Comparison of ENCODE assay signal across 34 mouse cellular contexts in the genomic region with DNA sequence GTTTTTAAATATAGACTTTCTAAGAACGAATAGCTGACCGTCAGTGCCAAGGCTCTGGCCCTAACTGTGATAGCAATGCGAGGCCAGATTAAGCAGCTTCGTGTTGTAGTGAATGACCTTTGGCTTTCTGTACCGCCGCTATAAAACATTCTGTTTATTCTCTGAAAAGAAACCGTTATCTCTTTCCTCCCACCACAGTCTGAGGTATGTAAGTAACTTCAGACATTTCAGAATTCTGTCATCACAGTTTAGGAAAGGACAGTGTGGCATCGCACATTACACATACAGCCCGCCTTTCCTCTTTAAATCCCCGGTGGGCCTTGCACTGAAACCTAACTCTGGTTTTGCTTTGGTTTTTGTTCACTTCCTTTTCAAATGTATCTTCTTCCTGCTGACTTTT. TPM values are rescaled to one million over a fixed set of nuclear protein-coding genes. Genes with fewer than 3 reads are reported as not detected.
DNase-seq lines count a peak whose midpoint lies in the region; ATAC-seq and TF ChIP-seq lines count a peak whose summit lies in the region.
"Had no signal": no experiment of that assay in that cellular context is flagged by ENCODE, and none has a peak within 500 bp of the region (broad histone marks: within the 10 kb centered on the region; RNA-seq: fewer than 3 reads in every experiment).

No protein-coding gene starts in this region.

- H3K27ac ChIP-seq in heart, embryonic 10.5 days = no peak overlapping the region
- H3K27ac ChIP-seq in heart, embryonic 11.5 days (ENCODE audit: low read depth, low read length) = no peak overlapping the region
- no peak overlapping the region for H3K27ac ChIP-seq in lung, embryonic 14.5 days (ENCODE audit: low read depth)
- H3K27ac ChIP-seq in ES-E14 (ENCODE audit: insufficient read depth, low read depth, low read length, poor library complexity, severe bottlenecking) = peak overlapping the region; percentile 31; the same call in 1 of the 2 replicates
- H3K27ac ChIP-seq: embryonic facial prominence, embryonic 15.5 days; forebrain, embryonic 13.5 days; heart, embryonic 15.5 days; layer of hippocampus, adult 2 months; left cerebral cortex, adult 2 months; liver, embryonic 15.5 days; midbrain, embryonic 10.5 days; neural tube, embryonic 13.5 days had no signal

- no peaks in the 10 kb centered on the region for H3K27me3 ChIP-seq in heart, embryonic 10.5 days (ENCODE audit: insufficient read depth, poor library complexity, severe bottlenecking)
- H3K27me3 ChIP-seq in heart, embryonic 11.5 days (ENCODE audit: control insufficient read depth, insufficient read depth, low read length) = no peaks in the 10 kb centered on the region
- no peaks in the 10 kb centered on the region for H3K27me3 ChIP-seq in lung, embryonic 14.5 days (ENCODE audit: insufficient read depth, low read length)
- H3K27me3 ChIP-seq: embryonic facial prominence, embryonic 15.5 days; forebrain, embryonic 13.5 days; heart, embryonic 15.5 days; liver, embryonic 15.5 days; neural tube, embryonic 13.5 days; Patski had no signal

- no peaks in the 10 kb centered on the region for H3K36me3 ChIP-seq in heart, embryonic 10.5 days
- H3K36me3 ChIP-seq in heart, embryonic 11.5 days (ENCODE audit: control insufficient read depth, insufficient read depth, low read length) = no peaks in the 10 kb centered on the region
- no peaks in the 10 kb centered on the region for H3K36me3 ChIP-seq in lung, embryonic 14.5 days (ENCODE audit: insufficient read depth)
- H3K36me3 ChIP-seq in ES-E14 (ENCODE audit: control insufficient read depth, insufficient read depth, low read length, poor library complexity, severe bottlenecking) = peaks cover 2% of the 10 kb centered on the region; the same call in 1 of the 2 replicates
- H3K36me3 ChIP-seq: embryonic facial prominence, embryonic 15.5 days; heart, embryonic 15.5 days; liver, embryonic 15.5 days; midbrain, embryonic 10.5 days; neural tube, embryonic 13.5 days had no signal

- WGBS in heart, embryonic 10.5 days = 63% methylated on average over 10 of the region's 10 CpGs
- WGBS in heart, embryonic 11.5 days (ENCODE audit: insufficient replicate concordance) = 55% methylated on average over 10 of the region's 10 CpGs
- 57% methylated on average over 10 of the region's 10 CpGs for WGBS in lung, embryonic 14.5 days

- ATAC-seq in heart, embryonic 11.5 days (replicated peaks; ENCODE audit: insufficient number of reproducible peaks, low FRiP score, low TSS enrichment) = no peak
- ATAC-seq in lung, embryonic 14.5 days (ENCODE audit: insufficient read depth) = peak; percentile 30; the same call in 1 of the 2 replicates
- ATAC-seq in CD4-positive, CD25-positive, alpha-beta regulatory T cell, adult 4 months = no peak
- ATAC-seq: forebrain, embryonic 13.5 days; Patski had no signal

- intact Hi-C loops in left cerebral cortex, postnatal 25 days (cut with DNase I) = no loop called here

- H3K9ac ChIP-seq in heart, embryonic 11.5 days (ENCODE audit: low read depth, low read length) = no peak overlapping the region
- H3K9ac ChIP-seq in lung, embryonic 14.5 days = no peak overlapping the region
- H3K9ac ChIP-seq in ES-E14 (ENCODE audit: insufficient read depth, low read depth, low read length, poor library complexity, severe bottlenecking) = no peak overlapping the region; the same call in 1 of the 2 replicates
- H3K9ac ChIP-seq: embryonic facial prominence, embryonic 15.5 days; forebrain, embryonic 13.5 days; heart, embryonic 15.5 days; liver, embryonic 15.5 days; neural tube, embryonic 13.5 days had no signal

- H3K4me3 ChIP-seq in heart, embryonic 10.5 days = no peak overlapping the region
- H3K4me3 ChIP-seq in heart, embryonic 11.5 days (ENCODE audit: low read depth, low read length) = no peak overlapping the region
- H3K4me3 ChIP-seq in lung, embryonic 14.5 days (ENCODE audit: low read depth, low read length) = no peak overlapping the region
- peak overlapping the region in 1 of 2 experiments; percentile 5; a peak in 1 of 4 replicates for H3K4me3 ChIP-seq in ES-E14 (ENCODE audit: insufficient read depth in 1 of 2, low read depth in 1 of 2, low read length in 2 of 2, poor library complexity in 1 of 2, severe bottlenecking in 1 of 2)
- H3K4me3 ChIP-seq: embryonic facial prominence, embryonic 15.5 days; forebrain, embryonic 13.5 days; heart, embryonic 15.5 days; layer of hippocampus, adult 2 months; left cerebral cortex, adult 2 months; liver, embryonic 15.5 days; midbrain, embryonic 10.5 days; myocyte; neural tube, embryonic 13.5 days had no signal

- DNase-seq in heart, embryonic 10.5 days (ENCODE audit: low spot score) = peak; percentile 74
- no peak for DNase-seq in lung, embryonic 14.5 days
- DNase-seq in lung, adult 18-20 months = no peak
- DNase-seq in 416B (ENCODE audit: low read depth) (peak; percentile 43), ES-E14 (ENCODE audit: low read depth, low spot score) (no peak)
- no peak for DNase-seq in left cerebral cortex, postnatal 25 days (ENCODE audit: low spot score in 2 of 2)
- DNase-seq: adrenal gland, postnatal 25 days; cerebellum, adult 11-12 months; cerebellum, postnatal 10 days; gastrocnemius, postnatal 10 days; kidney, adult 18-20 months; kidney, postnatal 25 days; left cerebral cortex, postnatal 4 days; retina, postnatal 1 day; right cerebral cortex, postnatal 14 days had no signal

- in situ Hi-C loops in ES-E14 (cut with MboI; ENCODE audit: low sequenced_read_pairs in 2 of 2, unreplicated experiment in 2 of 2) = loop anchor here (25.0 kb wide), 2 partner anchors 1856 to 1981 kb away; no protein-coding TSS in a partner anchor

- H3K9me3 ChIP-seq in heart, embryonic 10.5 days = peaks cover 35% of the 10 kb centered on the region
- peaks cover 39% of the 10 kb centered on the region for H3K9me3 ChIP-seq in heart, embryonic 11.5 days (replicated peaks; ENCODE audit: control insufficient read depth, low read length)
- peaks cover 51% of the 10 kb centered on the region for H3K9me3 ChIP-seq in lung, embryonic 14.5 days (ENCODE audit: low read depth, low read length)
- H3K9me3 ChIP-seq in ES-E14 (ENCODE audit: control insufficient read depth, insufficient read depth, low read depth, low read length) = peaks cover 11% of the 10 kb centered on the region

- no peak overlapping the region for H3K4me2 ChIP-seq in heart, embryonic 11.5 days
- H3K4me2 ChIP-seq in lung, embryonic 14.5 days = no peak overlapping the region
- H3K4me2 ChIP-seq: embryonic facial prominence, embryonic 15.5 days; forebrain, embryonic 13.5 days; heart, embryonic 15.5 days; liver, embryonic 15.5 days; neural tube, embryonic 13.5 days had no signal

- TF ChIP-seq CTCF in lung, embryonic 14.5 days (IDR thresholded peaks at IDR 0.05; ENCODE audit: low read depth) = no peak

- H3K4me1 ChIP-seq in heart, embryonic 10.5 days = no peaks in the 10 kb centered on the region
- no peaks in the 10 kb centered on the region for H3K4me1 ChIP-seq in heart, embryonic 11.5 days (ENCODE audit: control insufficient read depth, insufficient read depth, low read length)
- H3K4me1 ChIP-seq in lung, embryonic 14.5 days (ENCODE audit: insufficient read depth) = no peaks in the 10 kb centered on the region
- H3K4me1 ChIP-seq in ES-E14 (ENCODE audit: control insufficient read depth in 2 of 2, insufficient read depth in 2 of 2, low read length in 2 of 2, poor library complexity in 1 of 2) = peaks cover 3 to 7% of the 10 kb centered on the region in 2 experiments; a peak in 3 of 4 replicates
- H3K4me1 ChIP-seq: embryonic facial prominence, embryonic 15.5 days; forebrain, embryonic 13.5 days; heart, embryonic 15.5 days; liver, embryonic 15.5 days; midbrain, embryonic 10.5 days; neural tube, embryonic 13.5 days had no signal

TF ChIP-seq in ES-E14, 5 proteins besides CTCF, POLR2A, EP300 and RAD21:
- TF ChIP-seq CHD2 (IDR thresholded peaks at IDR 0.05; ENCODE audit: low read depth, low read length) (no peak), HCFC1 (IDR thresholded peaks at IDR 0.05; ENCODE audit: borderline replicate concordance, insufficient read depth, low read length) (no peak), MAFK (IDR thresholded peaks at IDR 0.05; ENCODE audit: insufficient read depth, low read depth, low read length) (no peak), ZC3H11A (IDR thresholded peaks at IDR 0.05; ENCODE audit: borderline replicate concordance, low read depth, low read length) (no peak), ZNF384 (IDR thresholded peaks at IDR 0.05; ENCODE audit: low read depth, low read length) (no peak)

RNA-seq across cellular contexts. Expression of a gene that starts 56.8 kb away (rescaled TPM):
- polyA plus RNA-seq in heart, embryonic 10.5 days (2016; fragmentation: Nextera tagmentation; extraction: Ambion mirVana) = 0.14 and 0.26 TPM in 2 replicates
- polyA plus RNA-seq in heart, embryonic 11.5 days (2014; fragmentation: Nextera tagmentation; extraction: Ambion mirVana) = 0.20 TPM in 1 of 2 replicates, not detected in the other
- polyA plus RNA-seq in lung, embryonic 14.5 days (2014; fragmentation: Nextera tagmentation; extraction: Ambion mirVana) = 0.21 TPM in 1 of 2 replicates, not detected in the other
- total RNA-seq in ES-E14 (2012; rRNA removed) = 233 and 297 TPM in 2 replicates
- not detected for polyA plus RNA-seq in CD4-positive, CD25-positive, alpha-beta regulatory T cell, adult 4 months (2017; shearing (Covaris generic))
- total RNA-seq in left cerebral cortex, postnatal 25 days (2021) = not detected
- total RNA-seq: adrenal gland, postnatal 25 days; layer of hippocampus, adult 2 months; layer of hippocampus, postnatal 14 days; left cerebral cortex, adult 2 months; left cerebral cortex, postnatal 4 days; liver, adult 2 months; midbrain, postnatal 0 days had no signal
- polyA plus RNA-seq: embryonic facial prominence, embryonic 15.5 days; forebrain, embryonic 13.5 days; gonadal fat pad, adult 2 months; heart, embryonic 15.5 days; hindbrain, embryonic 16.5 days; intestine, embryonic 14.5 days; liver, adult 2 months; midbrain, embryonic 10.5 days; midbrain, postnatal 0 days; neural tube, embryonic 13.5 days; small intestine, adult 2 months had no signal

Comparison
In these comparisons a context has a peak if more than half of its experiments do, and no peak if none do; other contexts are left out.
1. DNase-seq: peak in heart, embryonic 10.5 days (single experiment) and 416B (single experiment); none in lung, embryonic 14.5 days (single experiment), lung, adult 18-20 months (0 of 2), ES-E14 (single experiment) and left cerebral cortex, postnatal 25 days (0 of 2).